Mouse (Mus musculus) E14TG2a.4 (cell line): Measurements from ENCODE around the gene Lrrc32.

Source experiments
- H3K27me3 ChIP-seq: 2 replicates; pipeline ENCODE4 v1.6.1; 2014; ENCODE audit warnings: low read length, control low read depth; ENCODE audit not compliant: insufficient read depth
- H3K36me3 ChIP-seq: 2 replicates; pipeline ENCODE4 v1.6.1; 2014; ENCODE audit warnings: low read length, control low read depth; ENCODE audit not compliant: insufficient read depth
- H3K4me1 ChIP-seq: replicated peaks from 2 replicates; pipeline ENCODE4 v1.6.1; 2014; ENCODE audit warnings: low read depth, low read length, control low read depth
- H3K4me3 ChIP-seq: replicated peaks from 2 replicates; pipeline ENCODE4 v1.5.1; 2014; ENCODE audit warnings: mild to moderate bottlenecking, low read length
- H3K9me3 ChIP-seq: 2 replicates; pipeline ENCODE4 v1.6.1; 2014; ENCODE audit warnings: low read length, control low read depth
- CTCF ChIP-seq: conservative IDR thresholded peaks from 2 replicates; pipeline ENCODE4 v1.5.1; 2014; ENCODE audit warnings: low read length
- NANOG ChIP-seq: IDR thresholded peaks from 2 replicates; pipeline ENCODE4 v1.6.1; 2014; ENCODE audit warnings: borderline replicate concordance, low read length, mixed read lengths
- POU5F1 ChIP-seq: IDR thresholded peaks from 2 replicates; pipeline ENCODE4 v1.6.1; 2014; ENCODE audit warnings: low read length, borderline replicate concordance

Gene Lrrc32

GRCm38 (mm10) chr7:98542267-98542666, 53.2 kb downstream of the Lrrc32 start:
- Histone ChIP-seq H3K36me3 (no peaks in the 10 kb centered on the region), H3K4me3 (no peak overlapping the region), H3K4me1 (peaks cover 19% of the 10 kb centered on the region), H3K9me3 (no peaks in the 10 kb centered on the region), H3K27me3 (0 out of 2 replicates have a peak, but pooled peaks cover under 1% of the 10 kb centered on the region)
- no peak for TF ChIP-seq POU5F1
- TF ChIP-seq CTCF, result no peak
- TF ChIP-seq NANOG, result no peak

GRCm38 (mm10) chr7:98542731-98543142, 53.7 kb downstream of the Lrrc32 start:
- H3K27me3 ChIP-seq, result no peaks in the 10 kb centered on the region
- TF ChIP-seq CTCF (no peak), NANOG (no peak), POU5F1 (no peak)
- no peak overlapping the region for H3K4me3 ChIP-seq
- H3K36me3 ChIP-seq, result no peaks in the 10 kb centered on the region
- peaks cover 19% of the 10 kb centered on the region for H3K4me1 ChIP-seq
- no peaks in the 10 kb centered on the region for H3K9me3 ChIP-seq

GRCm38 (mm10) chr7:98543853-98544370, 54.8 kb downstream of the Lrrc32 start:
- Histone ChIP-seq H3K9me3 (no peaks in the 10 kb centered on the region), H3K4me3 (no peak overlapping the region), H3K4me1 (peaks cover 19% of the 10 kb centered on the region), H3K27me3 (peaks cover 3% of the 10 kb centered on the region; the same call in 1 of the 2 replicates), H3K36me3 (no peaks in the 10 kb centered on the region)
- TF ChIP-seq POU5F1 (no peak), NANOG (no peak), CTCF (no peak)

DNA sequence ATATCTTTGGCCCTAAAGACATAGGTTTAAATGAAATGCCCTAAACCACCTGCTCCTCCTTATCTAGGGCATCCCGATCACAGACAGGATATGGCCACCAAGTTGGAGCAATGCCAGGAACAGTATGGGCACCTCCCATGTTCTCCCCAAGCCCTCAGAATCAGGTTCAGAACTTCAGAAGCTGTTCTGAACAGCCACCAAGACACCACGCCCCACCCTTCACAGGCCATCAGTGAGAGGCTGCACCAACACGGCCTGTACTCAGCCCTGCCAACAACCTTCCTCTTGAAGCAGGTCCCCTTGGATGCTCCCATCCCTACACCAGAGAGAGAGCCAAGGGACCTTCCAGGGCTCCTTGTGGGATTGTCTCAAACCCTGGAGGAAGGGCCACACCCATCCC, 55.5 kb downstream of the Lrrc32 start:
- Histone ChIP-seq H3K4me1 (peaks cover 19% of the 10 kb centered on the region), H3K27me3 (peaks cover 3% of the 10 kb centered on the region; the same call in 1 of the 2 replicates), H3K4me3 (no peak overlapping the region), H3K36me3 (no peaks in the 10 kb centered on the region), H3K9me3 (no peaks in the 10 kb centered on the region)
- no peak for TF ChIP-seq POU5F1
- TF ChIP-seq NANOG, result no peak
- no peak for TF ChIP-seq CTCF

GRCm38 (mm10) chr7:98548839-98549238, 59.8 kb downstream of the Lrrc32 start:
- Histone ChIP-seq H3K4me3 (no peak overlapping the region), H3K9me3 (no peaks in the 10 kb centered on the region), H3K36me3 (no peaks in the 10 kb centered on the region), H3K27me3 (peaks cover 3% of the 10 kb centered on the region; the same call in 1 of the 2 replicates), H3K4me1 (peaks cover 31% of the 10 kb centered on the region)
- TF ChIP-seq CTCF, result no peak
- TF ChIP-seq NANOG, result no peak
- TF ChIP-seq POU5F1, result no peak

DNA sequence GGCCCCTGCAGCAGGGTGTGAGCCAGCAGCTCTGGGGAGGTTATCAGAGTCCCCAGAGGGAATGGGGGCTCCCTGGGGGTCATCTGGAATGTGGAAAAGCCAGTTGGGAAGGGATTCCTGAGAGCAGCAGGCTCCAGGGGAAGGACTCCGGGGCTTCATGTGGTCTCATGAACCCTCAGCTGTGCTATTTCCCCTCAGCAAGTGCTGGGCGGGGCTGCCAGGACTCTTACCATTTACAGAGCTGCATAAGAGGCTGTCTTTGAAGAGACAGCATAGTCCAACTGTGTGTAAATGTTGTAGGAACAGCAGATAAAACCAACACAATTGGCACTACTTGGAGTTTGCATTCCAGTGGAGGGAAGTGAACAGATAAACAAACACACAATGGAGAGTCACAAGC, 61.5 kb downstream of the Lrrc32 start:
- Histone ChIP-seq H3K4me3 (no peak overlapping the region), H3K9me3 (no peaks in the 10 kb centered on the region), H3K36me3 (no peaks in the 10 kb centered on the region), H3K4me1 (peaks cover 18% of the 10 kb centered on the region), H3K27me3 (peaks cover 3% of the 10 kb centered on the region; the same call in 1 of the 2 replicates)
- TF ChIP-seq NANOG, result no peak
- no peak for TF ChIP-seq POU5F1
- no peak for TF ChIP-seq CTCF

DNA sequence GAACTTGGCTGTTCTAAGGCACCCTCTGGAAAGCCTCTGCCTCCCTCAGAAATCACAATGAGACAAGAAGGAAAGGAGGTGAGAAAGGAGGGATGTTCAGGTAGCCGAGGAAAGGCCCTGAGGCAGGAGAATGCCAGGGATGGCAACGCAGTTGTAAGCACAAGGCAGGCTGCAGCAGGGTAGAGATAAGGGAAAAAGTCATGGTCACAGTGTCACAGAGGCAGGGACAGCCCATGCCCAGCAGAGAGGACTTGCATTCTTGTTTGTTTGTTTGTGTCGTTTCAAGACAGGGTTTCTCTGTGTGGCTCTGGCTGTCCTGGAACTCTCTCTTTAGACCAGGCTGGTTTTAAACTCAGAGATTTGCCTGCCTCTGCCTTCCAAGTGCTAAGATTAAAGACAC, 62.0 kb downstream of the Lrrc32 start:
- no peaks in the 10 kb centered on the region for H3K36me3 ChIP-seq
- peaks cover 18% of the 10 kb centered on the region for H3K4me1 ChIP-seq
- H3K9me3 ChIP-seq, result no peaks in the 10 kb centered on the region
- H3K27me3 ChIP-seq, result peaks cover 3% of the 10 kb centered on the region; the same call in 1 of the 2 replicates
- no peak overlapping the region for H3K4me3 ChIP-seq
- no peak for TF ChIP-seq NANOG
- no peak for TF ChIP-seq CTCF
- TF ChIP-seq POU5F1, result no peak
